In the genomic region with DNA sequence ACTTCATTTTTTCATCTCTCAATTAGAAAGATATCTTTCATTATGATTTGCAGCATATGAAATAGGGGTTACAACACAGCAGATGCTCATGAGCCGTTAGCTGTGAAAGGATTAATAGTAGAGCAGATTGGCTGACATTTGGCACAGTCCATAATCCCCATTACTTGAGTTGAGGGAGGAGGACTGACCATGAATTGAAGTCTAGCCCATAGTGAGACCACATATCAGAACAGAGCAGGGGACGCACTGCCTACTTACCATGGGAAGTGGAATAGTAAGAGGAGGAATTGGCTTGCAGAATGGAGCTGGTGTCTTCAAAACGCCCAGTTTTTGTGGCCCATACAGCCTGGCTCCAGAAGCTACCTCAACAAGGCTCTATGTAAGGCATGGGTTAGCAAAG, we compare ENCODE assay signal across 21 mouse cellular contexts.
A peak's percentile ranks its signal among the peaks of the same experiment; 100 is the strongest.
DNase-seq lines count a peak whose midpoint lies in the region; ATAC-seq and TF ChIP-seq lines count a peak whose summit lies in the region.
"Had no signal": no experiment of that assay in that cellular context is flagged by ENCODE, and none has a peak within 500 bp of the region (broad histone marks: within the 10 kb centered on the region; RNA-seq: fewer than 3 reads in every experiment).

No protein-coding gene starts in this region.

- no peaks in the 10 kb centered on the region for H3K27me3 ChIP-seq in cerebellum, adult 2 months (ENCODE audit: control insufficient read depth, insufficient read depth, low read length)
- H3K27me3 ChIP-seq in heart, embryonic 10.5 days (ENCODE audit: insufficient read depth, poor library complexity, severe bottlenecking), result no peaks in the 10 kb centered on the region
- H3K27me3 ChIP-seq in lung, embryonic 14.5 days (ENCODE audit: insufficient read depth, low read length), result no peaks in the 10 kb centered on the region
- H3K27me3 ChIP-seq in midbrain, embryonic 10.5 days (ENCODE audit: low read depth, poor library complexity, severe bottlenecking), result no peaks in the 10 kb centered on the region

- no peak overlapping the region for H3K4me2 ChIP-seq in lung, embryonic 14.5 days
- H3K4me2 ChIP-seq: heart, embryonic 11.5 days had no signal

- peaks cover 7% of the 10 kb centered on the region; the same call in 1 of the 2 replicates for H3K9me3 ChIP-seq in heart, embryonic 10.5 days
- H3K9me3 ChIP-seq in lung, embryonic 14.5 days (ENCODE audit: low read depth, low read length), result no peaks in the 10 kb centered on the region
- peaks cover 10% of the 10 kb centered on the region for H3K9me3 ChIP-seq in midbrain, embryonic 10.5 days (replicated peaks)

- no peak for DNase-seq in cerebellum, adult 2 months
- DNase-seq in cerebellum, postnatal 25 days, result no peak
- peak; percentile 84 for DNase-seq in heart, adult 11 months
- DNase-seq in heart, embryonic 10.5 days (ENCODE audit: low spot score), result no peak
- no peak for DNase-seq in lung, embryonic 14.5 days
- no peak for DNase-seq in lung, postnatal 10 days
- peak; percentile 81 for DNase-seq in retina, postnatal 1 day
- no peak for DNase-seq in midbrain, embryonic 10.5 days (ENCODE audit: low spot score)
- DNase-seq: adrenal gland, adult 8-10 months; cerebellum, adult 11-12 months; embryo, embryonic 11 days; heart, postnatal 10 days; kidney, adult 18-20 months; kidney, postnatal 10 days; liver, postnatal 0 days; lung, postnatal 4 days; right cerebral cortex, postnatal 14 days; spleen, adult 18-20 months; thymus, adult 18-20 months had no signal

- peaks cover 19% of the 10 kb centered on the region for H3K36me3 ChIP-seq in heart, embryonic 10.5 days
- H3K36me3 ChIP-seq in lung, embryonic 14.5 days (ENCODE audit: insufficient read depth), result no peaks in the 10 kb centered on the region; the same call in 1 of the 2 replicates
- H3K36me3 ChIP-seq in midbrain, embryonic 10.5 days, result peaks cover 16% of the 10 kb centered on the region

- no peak overlapping the region for H3K9ac ChIP-seq in lung, embryonic 14.5 days
- H3K9ac ChIP-seq: liver, postnatal 0 days had no signal

- WGBS in cerebellum, adult 2 months, result 50% methylated on average over 3 of the region's 3 CpGs
- WGBS in heart, embryonic 10.5 days, result 85% methylated on average over 3 of the region's 3 CpGs
- 75% methylated on average over 3 of the region's 3 CpGs for WGBS in lung, embryonic 14.5 days
- 78% methylated on average over 3 of the region's 3 CpGs for WGBS in midbrain, embryonic 10.5 days

- no peak overlapping the region for H3K4me3 ChIP-seq in cerebellum, adult 2 months (replicated peaks; ENCODE audit: insufficient read depth, low read depth, low read length)
- H3K4me3 ChIP-seq in heart, embryonic 10.5 days, result no peak overlapping the region
- H3K4me3 ChIP-seq in lung, embryonic 14.5 days (ENCODE audit: low read depth, low read length), result no peak overlapping the region
- H3K4me3 ChIP-seq in midbrain, embryonic 10.5 days, result no peak overlapping the region
- H3K4me3 ChIP-seq: limb, embryonic 10.5 days had no signal

- H3K4me1 ChIP-seq in cerebellum, adult 2 months (ENCODE audit: control insufficient read depth, insufficient read depth, low read length), result peaks cover 8% of the 10 kb centered on the region; the same call in 1 of the 2 replicates
- H3K4me1 ChIP-seq in heart, embryonic 10.5 days, result peaks cover 10% of the 10 kb centered on the region; the same call in 1 of the 2 replicates
- 0 out of 2 replicates have a peak, but pooled peaks cover 3% of the 10 kb centered on the region for H3K4me1 ChIP-seq in lung, embryonic 14.5 days (ENCODE audit: insufficient read depth)
- H3K4me1 ChIP-seq in midbrain, embryonic 10.5 days, result no peaks in the 10 kb centered on the region

- peak overlapping the region; percentile 36; the same call in 1 of the 2 replicates for H3K27ac ChIP-seq in cerebellum, adult 2 months (ENCODE audit: insufficient read depth, low read length)
- H3K27ac ChIP-seq in heart, embryonic 10.5 days, result no peak overlapping the region
- peak overlapping the region; percentile 26; the same call in 1 of the 2 replicates for H3K27ac ChIP-seq in lung, embryonic 14.5 days (ENCODE audit: low read depth)
- no peak overlapping the region; the same call in 1 of the 2 replicates for H3K27ac ChIP-seq in midbrain, embryonic 10.5 days (replicated peaks)
- H3K27ac ChIP-seq: limb, embryonic 10.5 days had no signal

- no peak for TF ChIP-seq CTCF in cerebellum, adult 2 months (IDR thresholded peaks at IDR 0.05; ENCODE audit: borderline replicate concordance, insufficient read depth, low read depth, low read length)
- no peak for TF ChIP-seq CTCF in lung, embryonic 14.5 days (IDR thresholded peaks at IDR 0.05; ENCODE audit: low read depth)

- no peak for ATAC-seq in lung, embryonic 14.5 days (ENCODE audit: insufficient read depth)
- ATAC-seq: liver, postnatal 0 days had no signal

- no peak for TF ChIP-seq POLR2A in cerebellum, adult 2 months (IDR thresholded peaks at IDR 0.05; ENCODE audit: borderline replicate concordance, insufficient read depth, low read length)

Comparison
In these comparisons a context has a peak if more than half of its experiments do, and no peak if none do; other contexts are left out.
1. DNase-seq: peak in heart, adult 11 months (single experiment) and retina, postnatal 1 day (single experiment); none in cerebellum, adult 2 months (0 of 2), cerebellum, postnatal 25 days (0 of 2), heart, embryonic 10.5 days (single experiment), lung, embryonic 14.5 days (single experiment), lung, postnatal 10 days (single experiment) and midbrain, embryonic 10.5 days (single experiment).
2. H3K27ac ChIP-seq: peak in cerebellum, adult 2 months (single experiment) and lung, embryonic 14.5 days (single experiment); none in heart, embryonic 10.5 days (single experiment) and midbrain, embryonic 10.5 days (single experiment).